Mouse (Mus musculus): ENCODE data around the gene Tcp1. TPM values are rescaled to one million over a fixed set of nuclear protein-coding genes. Genes with fewer than 3 reads are reported as not detected.
"Not testable (repeated sequence)": the region's sequence is repeated elsewhere in the genome, so short reads cannot be mapped to it uniquely, and the experiment has no call there.

The Tcp1 gene
- polyA plus RNA-seq, 1 experiment from 2014 or later: 410 TPM

DNA sequence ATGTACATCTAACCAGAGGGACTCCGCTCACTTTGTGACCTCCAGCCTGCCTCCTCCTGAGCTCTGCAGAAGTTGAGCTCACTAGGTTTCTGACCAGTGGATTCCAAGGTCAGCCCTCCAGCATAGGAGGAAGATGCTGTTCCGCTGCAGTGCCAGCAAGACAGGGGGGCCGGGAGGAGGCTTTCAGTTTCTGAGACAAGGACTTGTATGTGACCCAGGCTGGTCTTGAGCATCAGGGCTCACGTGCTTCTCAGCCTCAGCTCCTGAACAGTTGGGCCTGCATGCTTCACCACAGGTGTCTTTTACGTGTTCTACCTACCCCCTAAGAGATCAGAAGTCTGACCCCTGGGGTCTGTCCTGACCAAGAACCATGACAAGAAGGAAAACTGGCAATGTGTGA is 16.1 kb downstream of the Tcp1 start:
- not testable (repeated sequence) for H3K4me2 ChIP-seq (ENCODE audit: low read length); H3K9ac ChIP-seq (replicated peaks; ENCODE audit: low read depth, low read length); H3K36me3 ChIP-seq (ENCODE audit: control insufficient read depth, insufficient read depth); H3K27ac ChIP-seq (ENCODE audit: low read length); ATAC-seq; H3K4me1 ChIP-seq (replicated peaks; ENCODE audit: control insufficient read depth, insufficient read depth, low read length); H3K27me3 ChIP-seq (replicated peaks; ENCODE audit: control insufficient read depth, insufficient read depth, low read length); H3K9me3 ChIP-seq (ENCODE audit: control insufficient read depth, low read length); H3K4me3 ChIP-seq (replicated peaks; ENCODE audit: low read length)
- WGBS: 88% methylated on average over 5 of the region's 5 CpGs

- ATAC-seq: no peak
- H3K4me3 ChIP-seq (replicated peaks; ENCODE audit: low read length): no peak overlapping the region
- no peaks in the 10 kb centered on the region for H3K27me3 ChIP-seq (replicated peaks; ENCODE audit: control insufficient read depth, insufficient read depth, low read length)
- H3K9me3 ChIP-seq (ENCODE audit: control insufficient read depth, low read length): no peaks in the 10 kb centered on the region
- no peak overlapping the region for H3K27ac ChIP-seq (ENCODE audit: low read length)
- H3K4me2 ChIP-seq (ENCODE audit: low read length): no peak overlapping the region
- 9% methylated on average over 4 of the region's 4 CpGs for WGBS
- H3K4me1 ChIP-seq (replicated peaks; ENCODE audit: control insufficient read depth, insufficient read depth, low read length): peaks cover 6% of the 10 kb centered on the region
- H3K9ac ChIP-seq (replicated peaks; ENCODE audit: low read depth, low read length): no peak overlapping the region
- no peaks in the 10 kb centered on the region for H3K36me3 ChIP-seq (ENCODE audit: control insufficient read depth, insufficient read depth)
Measured at GRCm38 (mm10) chr17:12935719-12936118, 20.2 kb downstream of the Tcp1 start.

GRCm38 (mm10) chr17:12937412-12937970 is 22.0 kb downstream of the Tcp1 start:
- no peak overlapping the region for H3K27ac ChIP-seq (ENCODE audit: low read length)
- no peak overlapping the region for H3K4me2 ChIP-seq (ENCODE audit: low read length)
- H3K9ac ChIP-seq (replicated peaks; ENCODE audit: low read depth, low read length): no peak overlapping the region
- no peak overlapping the region for H3K4me3 ChIP-seq (replicated peaks; ENCODE audit: low read length)
- peaks cover 6% of the 10 kb centered on the region for H3K4me1 ChIP-seq (replicated peaks; ENCODE audit: control insufficient read depth, insufficient read depth, low read length)
- H3K9me3 ChIP-seq (ENCODE audit: control insufficient read depth, low read length): no peaks in the 10 kb centered on the region
- ATAC-seq: no peak
- H3K36me3 ChIP-seq (ENCODE audit: control insufficient read depth, insufficient read depth): peaks cover 2% of the 10 kb centered on the region; the same call in 1 of the 2 replicates
- no peaks in the 10 kb centered on the region for H3K27me3 ChIP-seq (replicated peaks; ENCODE audit: control insufficient read depth, insufficient read depth, low read length)
- WGBS: 88% methylated on average over 2 of the region's 2 CpGs

DNA sequence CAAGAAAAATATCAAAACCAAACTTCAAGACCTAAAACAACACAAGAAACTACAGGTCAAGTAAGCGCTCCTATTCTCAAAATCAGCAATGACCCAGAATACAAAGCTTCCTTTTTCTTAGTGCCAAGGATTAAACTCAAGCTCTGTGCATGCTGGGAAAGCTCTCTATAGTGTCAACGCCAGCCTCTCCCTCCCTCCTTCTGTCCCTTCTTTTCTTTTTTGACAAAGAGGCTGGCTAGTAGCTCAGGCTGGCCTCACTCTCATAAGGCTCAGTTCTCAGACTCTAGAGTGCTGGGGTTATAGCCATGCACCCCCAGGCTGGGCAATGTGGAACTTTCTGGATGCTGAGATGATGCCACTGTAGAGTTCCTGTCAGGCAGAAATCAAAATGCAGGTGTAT is 22.6 kb downstream of the Tcp1 start:
- no peak overlapping the region for H3K4me2 ChIP-seq (ENCODE audit: low read length)
- ATAC-seq: no peak
- H3K9ac ChIP-seq (replicated peaks; ENCODE audit: low read depth, low read length): no peak overlapping the region
- H3K4me3 ChIP-seq (replicated peaks; ENCODE audit: low read length): no peak overlapping the region
- peaks cover 8% of the 10 kb centered on the region for H3K36me3 ChIP-seq (ENCODE audit: control insufficient read depth, insufficient read depth)
- no peaks in the 10 kb centered on the region for H3K9me3 ChIP-seq (ENCODE audit: control insufficient read depth, low read length)
- H3K27ac ChIP-seq (ENCODE audit: low read length): no peak overlapping the region
- H3K27me3 ChIP-seq (replicated peaks; ENCODE audit: control insufficient read depth, insufficient read depth, low read length): no peaks in the 10 kb centered on the region
- H3K4me1 ChIP-seq (replicated peaks; ENCODE audit: control insufficient read depth, insufficient read depth, low read length): peaks cover 6% of the 10 kb centered on the region
- WGBS: 7% methylated on average over 2 of the region's 2 CpGs

DNA sequence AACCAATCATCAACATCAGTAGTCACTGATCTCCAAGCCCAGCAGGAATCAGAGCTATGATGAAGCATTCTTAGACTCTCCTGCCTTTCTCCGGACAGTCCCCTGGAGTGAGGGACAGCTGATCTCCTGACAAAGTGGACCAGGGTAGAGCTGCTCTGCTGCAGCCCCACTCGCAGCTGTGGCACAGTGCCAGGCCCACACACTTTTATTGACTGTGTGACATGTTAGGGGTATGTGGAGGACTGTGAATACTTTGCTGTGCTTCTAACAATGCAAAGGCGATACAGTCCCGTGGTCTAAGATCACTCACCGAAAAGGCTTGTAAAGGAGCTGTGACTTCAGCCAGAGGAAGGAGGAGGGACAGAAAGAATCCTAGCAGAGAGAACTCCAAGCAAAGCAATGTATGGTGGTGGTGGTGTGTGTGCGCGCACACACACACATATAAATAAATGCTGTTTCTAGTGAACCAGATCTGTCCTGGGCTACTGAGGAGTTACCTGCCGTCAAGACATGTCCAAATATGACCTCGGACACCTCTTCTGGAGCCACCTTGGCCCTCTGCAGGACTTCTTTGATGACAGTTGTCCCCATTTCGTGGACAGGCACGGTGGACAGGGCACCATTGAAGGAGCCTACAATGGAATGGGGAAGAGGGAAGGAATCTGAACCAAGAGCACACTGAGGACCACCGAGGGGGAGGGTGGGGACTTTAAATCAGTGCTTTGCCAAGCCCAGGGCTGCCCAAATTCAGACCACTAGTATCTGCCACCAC is 24.1 kb downstream of the Tcp1 start:
- H3K9me3 ChIP-seq (ENCODE audit: control insufficient read depth, low read length); H3K27me3 ChIP-seq (replicated peaks; ENCODE audit: control insufficient read depth, insufficient read depth, low read length); H3K9ac ChIP-seq (replicated peaks; ENCODE audit: low read depth, low read length); H3K4me1 ChIP-seq (replicated peaks; ENCODE audit: control insufficient read depth, insufficient read depth, low read length); H3K27ac ChIP-seq (ENCODE audit: low read length): not testable (repeated sequence)
- Histone ChIP-seq H3K4me2 (ENCODE audit: low read length) (peak overlapping the region; percentile 46), H3K4me3 (replicated peaks; ENCODE audit: low read length) (peak overlapping the region; percentile 26), H3K36me3 (ENCODE audit: control insufficient read depth, insufficient read depth) (peaks cover 15% of the 10 kb centered on the region)
- peak; percentile 39; the same call in 1 of the 2 replicates for ATAC-seq
- WGBS: 29% methylated on average over 2 of the region's 12 CpGs

GRCm38 (mm10) chr17:12940151-12940805 is 24.8 kb downstream of the Tcp1 start, which contains the start of gene Acat3:
Gene Acat3, minus strand, starts transcription at chr17:12940600.
- Histone ChIP-seq H3K9ac (replicated peaks; ENCODE audit: low read depth, low read length) (0 out of 2 replicates have a peak within 1 kb of the TSS, but pooled peaks have one; percentile 37), H3K27ac (ENCODE audit: low read length) (no peak within 1 kb of the TSS), H3K27me3 (replicated peaks; ENCODE audit: control insufficient read depth, insufficient read depth, low read length) (no peaks in the 10 kb centered on the region), H3K4me2 (ENCODE audit: low read length) (peak within 1 kb of the TSS; percentile 46), H3K4me3 (replicated peaks; ENCODE audit: low read length) (peak within 1 kb of the TSS; percentile 26), H3K36me3 (ENCODE audit: control insufficient read depth, insufficient read depth) (peaks cover 20% of the 10 kb centered on the region), H3K4me1 (replicated peaks; ENCODE audit: control insufficient read depth, insufficient read depth, low read length) (peaks cover 6% of the 10 kb centered on the region), H3K9me3 (ENCODE audit: control insufficient read depth, low read length) (no peaks in the 10 kb centered on the region)
- peak; percentile 57 for ATAC-seq
- 14% methylated on average over 27 of the region's 27 CpGs for WGBS

GRCm38 (mm10) chr17:12941543-12942260 is 26.2 kb downstream of the Tcp1 start:
- 72% methylated on average over 8 of the region's 8 CpGs for WGBS

GRCm38 (mm10) chr17:12942459-12943162 is 27.1 kb downstream of the Tcp1 start:
- Histone ChIP-seq H3K4me2 (ENCODE audit: low read length) (no peak overlapping the region), H3K4me1 (replicated peaks; ENCODE audit: control insufficient read depth, insufficient read depth, low read length) (peaks cover 6% of the 10 kb centered on the region), H3K4me3 (replicated peaks; ENCODE audit: low read length) (no peak overlapping the region), H3K36me3 (ENCODE audit: control insufficient read depth, insufficient read depth) (peaks cover 24% of the 10 kb centered on the region), H3K9me3 (ENCODE audit: control insufficient read depth, low read length) (no peaks in the 10 kb centered on the region), H3K27ac (ENCODE audit: low read length) (no peak overlapping the region), H3K9ac (replicated peaks; ENCODE audit: low read depth, low read length) (no peak overlapping the region), H3K27me3 (replicated peaks; ENCODE audit: control insufficient read depth, insufficient read depth, low read length) (no peaks in the 10 kb centered on the region)
- 90% methylated on average over 6 of the region's 6 CpGs for WGBS
- ATAC-seq: no peak

More at GRCm38 (mm10) chr17:12941543-12942260, 26.2 kb downstream of the Tcp1 start:
- no peak for ATAC-seq
- H3K4me3 ChIP-seq (replicated peaks; ENCODE audit: low read length): no peak overlapping the region
- peaks cover 6% of the 10 kb centered on the region for H3K4me1 ChIP-seq (replicated peaks; ENCODE audit: control insufficient read depth, insufficient read depth, low read length)
- H3K9ac ChIP-seq (replicated peaks; ENCODE audit: low read depth, low read length): no peak overlapping the region
- H3K9me3 ChIP-seq (ENCODE audit: control insufficient read depth, low read length): no peaks in the 10 kb centered on the region
- H3K27ac ChIP-seq (ENCODE audit: low read length): no peak overlapping the region
- H3K36me3 ChIP-seq (ENCODE audit: control insufficient read depth, insufficient read depth): peaks cover 24% of the 10 kb centered on the region
- no peaks in the 10 kb centered on the region for H3K27me3 ChIP-seq (replicated peaks; ENCODE audit: control insufficient read depth, insufficient read depth, low read length)
- no peak overlapping the region for H3K4me2 ChIP-seq (ENCODE audit: low read length)
